Mouse (Mus musculus): Measurements from ENCODE around the gene Flt3.
A peak's percentile ranks its signal among the peaks of the same experiment; 100 is the strongest.

Flt3 gene

GRCm38 (mm10) chr5:147301781-147302070 lies 98.6 kb downstream of the Flt3 start:
- Histone ChIP-seq H3K36me3 (ENCODE audit: insufficient read depth, low read length) (no peaks in the 10 kb centered on the region), H3K4me1 (replicated peaks; ENCODE audit: low read depth, low read length) (peaks cover 69% of the 10 kb centered on the region), H3K9me3 (ENCODE audit: low read length) (no peaks in the 10 kb centered on the region), H3K27me3 (ENCODE audit: insufficient read depth, low read length) (peaks cover 96% of the 10 kb centered on the region), H3K4me3 (replicated peaks; ENCODE audit: low read length) (no peak overlapping the region)
- no peak for TF ChIP-seq NANOG (IDR thresholded peaks at IDR 0.05; ENCODE audit: borderline replicate concordance, low read length)
- no peak for TF ChIP-seq POU5F1 (IDR thresholded peaks at IDR 0.05; ENCODE audit: borderline replicate concordance, low read length)
- no peak for TF ChIP-seq CTCF (conservative IDR thresholded peaks at IDR 0.05; ENCODE audit: low read length)

- no peak overlapping the region for H3K4me3 ChIP-seq (replicated peaks; ENCODE audit: low read length)
- no peaks in the 10 kb centered on the region for H3K36me3 ChIP-seq (ENCODE audit: insufficient read depth, low read length)
- no peaks in the 10 kb centered on the region for H3K9me3 ChIP-seq (ENCODE audit: low read length)
- no peak for TF ChIP-seq POU5F1 (IDR thresholded peaks at IDR 0.05; ENCODE audit: borderline replicate concordance, low read length)
- no peak for TF ChIP-seq CTCF (conservative IDR thresholded peaks at IDR 0.05; ENCODE audit: low read length)
- no peak for TF ChIP-seq NANOG (IDR thresholded peaks at IDR 0.05; ENCODE audit: borderline replicate concordance, low read length)
- peaks cover 67% of the 10 kb centered on the region for H3K4me1 ChIP-seq (replicated peaks; ENCODE audit: low read depth, low read length)
- H3K27me3 ChIP-seq (ENCODE audit: insufficient read depth, low read length) = peaks cover 94% of the 10 kb centered on the region
Observed at GRCm38 (mm10) chr5:147300917-147301780, 99.1 kb downstream of the Flt3 start.

GRCm38 (mm10) chr5:147300001-147300363 lies 100.3 kb downstream of the Flt3 start:
- H3K9me3 ChIP-seq (ENCODE audit: low read length) = no peaks in the 10 kb centered on the region
- H3K4me3 ChIP-seq (replicated peaks; ENCODE audit: low read length) = peak overlapping the region; percentile 68
- H3K4me1 ChIP-seq (replicated peaks; ENCODE audit: low read depth, low read length) = peaks cover 59% of the 10 kb centered on the region
- H3K36me3 ChIP-seq (ENCODE audit: insufficient read depth, low read length) = no peaks in the 10 kb centered on the region
- TF ChIP-seq POU5F1 (IDR thresholded peaks at IDR 0.05; ENCODE audit: borderline replicate concordance, low read length) (no peak), NANOG (IDR thresholded peaks at IDR 0.05; ENCODE audit: borderline replicate concordance, low read length) (no peak), CTCF (conservative IDR thresholded peaks at IDR 0.05; ENCODE audit: low read length) (no peak)
- H3K27me3 ChIP-seq (ENCODE audit: insufficient read depth, low read length) = peaks cover 91% of the 10 kb centered on the region

DNA sequence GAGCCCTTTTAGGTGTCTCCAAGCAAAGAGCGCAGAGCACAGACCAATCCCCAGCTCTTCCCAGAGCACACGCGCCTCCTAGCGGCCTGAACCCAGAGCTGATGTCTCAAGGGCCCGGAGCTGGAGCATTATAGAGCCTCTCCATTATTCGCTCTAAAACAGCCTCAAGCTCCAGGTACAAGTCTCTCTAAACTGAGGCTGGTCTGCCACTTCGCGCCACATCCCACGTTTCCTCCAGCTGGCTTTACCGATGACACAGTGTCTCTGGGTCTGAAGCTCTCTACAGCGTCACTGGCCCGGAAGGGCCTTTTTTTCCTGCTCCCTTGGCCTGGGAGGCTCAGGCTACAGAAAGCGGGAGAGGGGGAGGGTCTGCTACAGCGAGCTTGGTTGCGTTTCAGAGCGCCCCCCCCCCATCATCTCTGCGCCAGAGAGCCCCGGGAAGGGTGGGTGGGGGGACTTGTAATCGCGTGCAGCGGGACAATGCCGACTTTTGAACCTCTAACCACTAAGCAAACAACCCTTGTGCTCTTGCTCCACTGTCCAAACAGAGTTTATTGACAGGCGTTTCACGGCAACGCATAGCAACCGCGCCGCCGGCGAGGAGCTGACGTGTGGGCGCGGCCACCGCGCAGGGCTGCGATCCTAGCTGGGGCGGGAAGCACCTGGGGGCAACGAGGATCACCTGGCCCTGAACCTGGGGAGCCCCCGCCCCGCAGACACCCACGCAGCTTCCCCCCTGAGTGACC lies 100.9 kb downstream of the Flt3 start:
- Histone ChIP-seq H3K36me3 (ENCODE audit: insufficient read depth, low read length) (no peaks in the 10 kb centered on the region), H3K27me3 (ENCODE audit: insufficient read depth, low read length) (peaks cover 90% of the 10 kb centered on the region), H3K4me1 (replicated peaks; ENCODE audit: low read depth, low read length) (peaks cover 57% of the 10 kb centered on the region), H3K9me3 (ENCODE audit: low read length) (no peaks in the 10 kb centered on the region), H3K4me3 (replicated peaks; ENCODE audit: low read length) (peak overlapping the region; percentile 68)
- TF ChIP-seq POU5F1 (IDR thresholded peaks at IDR 0.05; ENCODE audit: borderline replicate concordance, low read length) (no peak), NANOG (IDR thresholded peaks at IDR 0.05; ENCODE audit: borderline replicate concordance, low read length) (no peak), CTCF (conservative IDR thresholded peaks at IDR 0.05; ENCODE audit: low read length) (peak; percentile 87)

DNA sequence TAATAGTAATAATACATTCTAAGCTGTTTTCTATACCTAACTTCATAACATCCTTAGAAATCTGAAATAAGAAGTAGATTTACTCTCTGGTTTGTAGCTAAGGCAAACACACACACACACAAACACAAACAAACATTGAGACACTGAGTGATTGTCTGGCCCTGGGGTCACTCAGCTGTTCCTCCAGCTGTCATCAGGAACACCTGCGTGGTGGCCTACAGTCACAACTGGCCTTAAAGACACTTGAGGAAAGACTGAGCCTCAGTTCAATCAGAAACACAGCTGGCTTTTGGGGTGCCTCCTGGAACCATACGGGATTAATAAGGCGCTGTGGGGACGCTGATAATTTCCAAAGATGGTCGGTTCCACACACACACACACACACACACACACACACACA lies 103.0 kb downstream of the Flt3 start:
- peaks cover 69% of the 10 kb centered on the region for H3K4me1 ChIP-seq (replicated peaks; ENCODE audit: low read depth, low read length)
- no peaks in the 10 kb centered on the region for H3K36me3 ChIP-seq (ENCODE audit: insufficient read depth, low read length)
- no peaks in the 10 kb centered on the region for H3K9me3 ChIP-seq (ENCODE audit: low read length)
- TF ChIP-seq NANOG (IDR thresholded peaks at IDR 0.05; ENCODE audit: borderline replicate concordance, low read length) = no peak
- no peak for TF ChIP-seq CTCF (conservative IDR thresholded peaks at IDR 0.05; ENCODE audit: low read length)
- TF ChIP-seq POU5F1 (IDR thresholded peaks at IDR 0.05; ENCODE audit: borderline replicate concordance, low read length) = no peak
- peaks cover 75% of the 10 kb centered on the region for H3K27me3 ChIP-seq (ENCODE audit: insufficient read depth, low read length)
- H3K4me3 ChIP-seq (replicated peaks; ENCODE audit: low read length) = no peak overlapping the region

DNA sequence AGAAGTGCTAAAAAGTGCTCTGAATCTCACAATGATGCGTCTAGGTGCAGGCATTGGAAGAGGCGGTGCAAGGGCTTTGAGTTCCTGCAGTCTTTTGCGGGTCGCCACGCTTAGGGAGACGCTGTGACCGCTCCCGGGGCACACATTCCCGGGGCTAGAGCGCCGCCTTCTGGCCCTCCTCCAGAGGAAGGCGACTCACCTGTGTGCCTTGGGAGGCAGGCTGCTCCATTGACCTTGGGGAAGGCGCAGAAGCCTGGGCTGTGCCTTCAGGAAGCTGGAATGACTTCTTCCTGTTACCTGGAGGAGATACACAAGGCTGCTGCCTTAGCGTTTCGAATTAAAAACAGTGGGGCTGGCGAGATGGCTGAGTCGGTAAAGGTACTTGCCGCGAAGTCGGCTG lies 106.2 kb downstream of the Flt3 start:
- H3K4me3 ChIP-seq (replicated peaks; ENCODE audit: low read length) = no peak overlapping the region
- H3K27me3 ChIP-seq (ENCODE audit: insufficient read depth, low read length) = peaks cover 56% of the 10 kb centered on the region
- TF ChIP-seq NANOG (IDR thresholded peaks at IDR 0.05; ENCODE audit: borderline replicate concordance, low read length) (no peak), CTCF (conservative IDR thresholded peaks at IDR 0.05; ENCODE audit: low read length) (peak; percentile 48), POU5F1 (IDR thresholded peaks at IDR 0.05; ENCODE audit: borderline replicate concordance, low read length) (no peak)
- H3K9me3 ChIP-seq (ENCODE audit: low read length) = no peaks in the 10 kb centered on the region
- H3K36me3 ChIP-seq (ENCODE audit: insufficient read depth, low read length) = no peaks in the 10 kb centered on the region
- peaks cover 47% of the 10 kb centered on the region for H3K4me1 ChIP-seq (replicated peaks; ENCODE audit: low read depth, low read length)

DNA sequence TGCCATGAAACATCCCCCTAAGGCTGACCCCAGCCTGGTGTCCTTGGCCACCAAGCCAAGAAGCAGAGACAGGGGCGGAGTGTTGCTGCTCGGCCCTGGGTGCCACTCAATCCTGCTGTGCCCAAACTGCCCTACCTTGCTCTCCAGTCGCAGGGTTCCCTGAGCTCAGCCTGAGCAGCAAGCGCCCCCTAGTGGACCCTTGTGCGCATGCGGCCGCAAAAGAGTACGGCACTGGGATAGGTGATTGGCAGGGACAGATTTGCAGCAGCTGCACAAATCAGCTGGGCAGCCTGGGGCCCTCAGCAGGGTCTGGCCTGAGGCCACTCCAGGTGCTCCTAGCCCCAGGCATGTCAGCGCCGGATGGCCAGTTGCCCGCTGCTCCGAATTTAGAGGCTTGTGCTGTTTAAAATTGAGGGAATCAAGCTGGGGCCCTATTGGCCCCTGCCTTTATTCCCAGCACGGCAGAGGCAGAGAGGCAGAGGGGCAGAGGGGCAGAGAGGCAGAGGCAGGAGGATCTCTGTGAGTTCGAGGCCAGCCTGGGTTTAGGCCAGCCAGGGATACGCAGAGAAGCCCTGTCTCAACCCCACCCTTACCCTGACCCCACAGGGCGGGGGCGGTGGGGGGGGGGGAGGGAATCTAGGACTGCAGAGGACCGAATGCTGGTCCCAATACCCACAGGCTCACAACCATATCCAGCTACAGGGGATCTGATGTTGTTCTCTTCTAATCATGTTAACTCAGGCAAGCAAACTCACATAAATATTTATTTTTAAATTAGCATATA lies 107.0 kb downstream of the Flt3 start:
- no peak for TF ChIP-seq POU5F1 (IDR thresholded peaks at IDR 0.05; ENCODE audit: borderline replicate concordance, low read length)
- TF ChIP-seq CTCF (conservative IDR thresholded peaks at IDR 0.05; ENCODE audit: low read length) = peak; percentile 96
- TF ChIP-seq NANOG (IDR thresholded peaks at IDR 0.05; ENCODE audit: borderline replicate concordance, low read length) = no peak
- Histone ChIP-seq H3K4me1 (replicated peaks; ENCODE audit: low read depth, low read length) (peaks cover 40% of the 10 kb centered on the region), H3K9me3 (ENCODE audit: low read length) (no peaks in the 10 kb centered on the region), H3K36me3 (ENCODE audit: insufficient read depth, low read length) (no peaks in the 10 kb centered on the region), H3K27me3 (ENCODE audit: insufficient read depth, low read length) (peaks cover 50% of the 10 kb centered on the region), H3K4me3 (replicated peaks; ENCODE audit: low read length) (peak overlapping the region; percentile 57)

Measured in E14TG2a.4 (cell line).